Mouse (Mus musculus): Measurements from ENCODE around the gene AI413582. TPM values are rescaled to one million over a fixed set of nuclear protein-coding genes. Genes with fewer than 3 reads are reported as not detected.
A peak's percentile ranks its signal among the peaks of the same experiment; 100 is the strongest.

The AI413582 gene
- polyA plus RNA-seq, 1 experiment from 2014 or later = 21.8 TPM

GRCm38 (mm10) chr17:27592565-27592910 lies 27.0 kb upstream of the AI413582 start:
- no peak for ATAC-seq (ENCODE audit: insufficient read depth)
- Histone ChIP-seq H3K9me3 (ENCODE audit: low read depth, low read length) (no peaks in the 10 kb centered on the region), H3K4me1 (ENCODE audit: insufficient read depth) (0 out of 2 replicates have a peak, but pooled peaks cover 6% of the 10 kb centered on the region), H3K4me3 (ENCODE audit: low read depth, low read length) (no peak overlapping the region), H3K9ac (no peak overlapping the region), H3K4me2 (no peak overlapping the region), H3K36me3 (ENCODE audit: insufficient read depth) (peaks cover 60% of the 10 kb centered on the region), H3K27ac (ENCODE audit: low read depth) (no peak overlapping the region), H3K27me3 (ENCODE audit: insufficient read depth, low read length) (no peaks in the 10 kb centered on the region)
- DNase-seq = no peak
- 94% methylated on average over 7 of the region's 7 CpGs for WGBS
- no peak for TF ChIP-seq CTCF (IDR thresholded peaks at IDR 0.05; ENCODE audit: low read depth)

- Histone ChIP-seq H3K4me3 (ENCODE audit: low read depth, low read length) (no peak overlapping the region), H3K36me3 (ENCODE audit: insufficient read depth) (peaks cover 63% of the 10 kb centered on the region), H3K9ac (no peak overlapping the region), H3K27ac (ENCODE audit: low read depth) (no peak overlapping the region), H3K27me3 (ENCODE audit: insufficient read depth, low read length) (no peaks in the 10 kb centered on the region), H3K4me1 (ENCODE audit: insufficient read depth) (0 out of 2 replicates have a peak, but pooled peaks cover 3% of the 10 kb centered on the region), H3K9me3 (ENCODE audit: low read depth, low read length) (no peaks in the 10 kb centered on the region), H3K4me2 (no peak overlapping the region)
- peak; percentile 48 for TF ChIP-seq CTCF (IDR thresholded peaks at IDR 0.05; ENCODE audit: low read depth)
- DNase-seq (no peak), ATAC-seq (ENCODE audit: insufficient read depth) (no peak)
- 84% methylated on average over 12 of the region's 12 CpGs for WGBS
Observed at GRCm38 (mm10) chr17:27591826-27592564, 26.4 kb upstream of the AI413582 start.

DNA sequence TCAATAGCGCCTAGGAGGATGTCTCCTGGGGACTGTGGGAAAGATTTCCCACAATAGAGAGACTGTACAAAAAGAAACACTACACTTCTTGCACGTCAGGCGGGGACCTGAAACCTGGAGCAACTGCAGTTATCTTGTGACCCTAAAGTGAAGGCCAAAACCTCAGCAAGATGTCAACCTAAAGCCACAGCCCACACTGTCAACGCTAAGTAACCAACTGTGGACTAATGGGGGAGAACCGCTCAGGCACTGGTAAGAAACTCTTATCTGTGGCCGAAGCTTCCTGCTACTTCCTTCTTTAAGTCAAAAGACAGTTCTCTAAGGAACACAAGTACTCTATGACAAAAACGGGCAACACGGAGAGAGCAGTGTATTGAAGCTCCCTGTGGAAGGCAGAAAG lies 22.7 kb upstream of the AI413582 start:
- no peak overlapping the region for H3K27ac ChIP-seq (ENCODE audit: low read depth)
- DNase-seq (no peak), ATAC-seq (ENCODE audit: insufficient read depth) (no peak)
- no peak overlapping the region for H3K9ac ChIP-seq
- H3K4me1 ChIP-seq (ENCODE audit: insufficient read depth) = no peaks in the 10 kb centered on the region
- no peak for TF ChIP-seq CTCF (IDR thresholded peaks at IDR 0.05; ENCODE audit: low read depth)
- 76% methylated on average over 8 of the region's 8 CpGs for WGBS
- no peak overlapping the region for H3K4me3 ChIP-seq (ENCODE audit: low read depth, low read length)
- no peak overlapping the region for H3K4me2 ChIP-seq
- H3K36me3 ChIP-seq (ENCODE audit: insufficient read depth) = peaks cover 51% of the 10 kb centered on the region
- no peaks in the 10 kb centered on the region for H3K27me3 ChIP-seq (ENCODE audit: insufficient read depth, low read length)
- H3K9me3 ChIP-seq (ENCODE audit: low read depth, low read length) = no peaks in the 10 kb centered on the region

DNA sequence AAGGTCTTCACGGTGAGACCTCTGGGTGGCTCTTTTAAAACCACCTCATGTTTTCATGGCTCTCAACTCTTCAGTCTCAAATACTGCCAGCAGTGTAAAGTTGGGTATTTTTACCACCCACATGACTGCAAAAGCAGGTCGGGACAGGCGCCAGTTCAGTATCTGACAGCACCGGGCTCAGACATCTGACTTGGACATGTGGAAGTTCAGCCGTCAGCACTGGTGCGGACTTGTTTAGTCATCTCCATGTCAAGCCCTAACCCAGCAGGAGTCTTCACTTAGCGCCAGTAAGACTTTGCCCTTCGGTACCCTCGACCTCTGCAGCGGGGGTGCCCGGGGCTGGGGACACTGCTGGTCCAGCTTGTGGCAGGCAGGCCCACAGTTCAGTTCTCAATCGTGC lies 21.7 kb upstream of the AI413582 start:
- ATAC-seq (ENCODE audit: insufficient read depth) (no peak), DNase-seq (no peak)
- Histone ChIP-seq H3K4me2 (no peak overlapping the region), H3K9me3 (ENCODE audit: low read depth, low read length) (no peaks in the 10 kb centered on the region), H3K36me3 (ENCODE audit: insufficient read depth) (peaks cover 51% of the 10 kb centered on the region), H3K4me1 (ENCODE audit: insufficient read depth) (no peaks in the 10 kb centered on the region), H3K27me3 (ENCODE audit: insufficient read depth, low read length) (no peaks in the 10 kb centered on the region), H3K27ac (ENCODE audit: low read depth) (peak overlapping the region; percentile 54; the same call in 1 of the 2 replicates), H3K4me3 (ENCODE audit: low read depth, low read length) (no peak overlapping the region), H3K9ac (no peak overlapping the region)
- WGBS = 70% methylated on average over 12 of the region's 12 CpGs
- no peak for TF ChIP-seq CTCF (IDR thresholded peaks at IDR 0.05; ENCODE audit: low read depth)

- Histone ChIP-seq H3K27ac (ENCODE audit: low read depth) (peak overlapping the region; percentile 54; the same call in 1 of the 2 replicates), H3K4me2 (no peak overlapping the region), H3K27me3 (ENCODE audit: insufficient read depth, low read length) (no peaks in the 10 kb centered on the region), H3K4me1 (ENCODE audit: insufficient read depth) (no peaks in the 10 kb centered on the region), H3K4me3 (ENCODE audit: low read depth, low read length) (no peak overlapping the region), H3K36me3 (ENCODE audit: insufficient read depth) (peaks cover 56% of the 10 kb centered on the region), H3K9me3 (ENCODE audit: low read depth, low read length) (no peaks in the 10 kb centered on the region), H3K9ac (no peak overlapping the region)
- ATAC-seq (ENCODE audit: insufficient read depth) (no peak), DNase-seq (no peak)
- no peak for TF ChIP-seq CTCF (IDR thresholded peaks at IDR 0.05; ENCODE audit: low read depth)
- 49% methylated on average over 9 of the region's 9 CpGs for WGBS
Observed at GRCm38 (mm10) chr17:27586661-27587060, 21.1 kb upstream of the AI413582 start.

- Histone ChIP-seq H3K4me2 (no peak overlapping the region), H3K4me3 (ENCODE audit: low read depth, low read length) (no peak overlapping the region), H3K9ac (no peak overlapping the region), H3K27me3 (ENCODE audit: insufficient read depth, low read length) (no peaks in the 10 kb centered on the region), H3K27ac (ENCODE audit: low read depth) (no peak overlapping the region), H3K9me3 (ENCODE audit: low read depth, low read length) (no peaks in the 10 kb centered on the region), H3K4me1 (ENCODE audit: insufficient read depth) (no peaks in the 10 kb centered on the region), H3K36me3 (ENCODE audit: insufficient read depth) (peaks cover 76% of the 10 kb centered on the region)
- DNase-seq = no peak
- TF ChIP-seq CTCF (IDR thresholded peaks at IDR 0.05; ENCODE audit: low read depth) = no peak
- ATAC-seq (ENCODE audit: insufficient read depth) = no peak
- WGBS = 83% methylated on average over 13 of the region's 13 CpGs
Observed at GRCm38 (mm10) chr17:27583185-27583894, 17.8 kb upstream of the AI413582 start.

DNA sequence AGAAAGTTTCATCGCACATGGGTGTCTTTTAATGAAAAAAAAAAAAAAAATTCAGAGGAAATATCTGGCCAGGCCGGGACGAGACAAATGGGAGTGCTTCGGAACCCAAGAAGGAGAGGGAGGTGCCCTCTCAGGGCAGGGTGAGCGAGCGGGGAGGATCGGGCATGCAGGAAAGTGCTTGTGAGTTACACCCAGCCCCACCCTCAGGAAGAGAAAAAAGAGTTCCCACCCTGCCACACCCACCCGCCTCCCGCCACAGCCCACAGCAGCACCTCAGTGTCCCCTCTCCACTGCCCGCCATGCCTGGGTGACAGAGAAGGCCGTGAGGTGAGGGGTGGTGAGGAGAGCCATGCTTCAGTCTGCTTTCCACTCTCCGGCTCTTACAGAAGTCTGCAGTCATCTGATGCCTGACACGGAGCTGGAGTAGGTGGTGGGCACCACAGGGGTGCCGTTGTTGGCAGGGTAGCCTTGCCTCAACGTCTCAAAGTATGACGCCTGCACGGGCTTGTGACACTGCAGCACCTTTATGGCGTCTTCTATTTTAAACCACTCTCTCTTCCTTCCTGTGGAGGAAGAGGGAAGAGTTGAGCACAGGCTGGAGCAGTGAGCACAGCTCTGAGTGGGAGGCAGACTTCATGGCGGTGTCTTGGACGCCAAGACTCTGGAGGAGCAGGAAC lies 15.0 kb upstream of the AI413582 start:
- H3K9ac ChIP-seq = no peak overlapping the region
- no peak overlapping the region for H3K4me3 ChIP-seq (ENCODE audit: low read depth, low read length)
- 86% methylated on average over 20 of the region's 20 CpGs for WGBS
- no peak overlapping the region for H3K4me2 ChIP-seq
- peaks cover 5% of the 10 kb centered on the region; the same call in 1 of the 2 replicates for H3K4me1 ChIP-seq (ENCODE audit: insufficient read depth)
- peaks cover 94% of the 10 kb centered on the region for H3K36me3 ChIP-seq (ENCODE audit: insufficient read depth)
- H3K27me3 ChIP-seq (ENCODE audit: insufficient read depth, low read length) = no peaks in the 10 kb centered on the region
- no peak for TF ChIP-seq CTCF (IDR thresholded peaks at IDR 0.05; ENCODE audit: low read depth)
- H3K9me3 ChIP-seq (ENCODE audit: low read depth, low read length) = no peaks in the 10 kb centered on the region
- ATAC-seq (ENCODE audit: insufficient read depth) = no peak
- H3K27ac ChIP-seq (ENCODE audit: low read depth) = no peak overlapping the region
- no peak for DNase-seq

Data from lung, embryonic 14.5 days (tissue).